Mouse (Mus musculus): ENCODE results near the gene Ptcd1.
A peak's percentile ranks its signal among the peaks of the same experiment; 100 is the strongest.
"Not testable (repeated sequence)": the region's sequence is repeated elsewhere in the genome, so short reads cannot be mapped to it uniquely, and the experiment has no call there.

Gene Ptcd1

GRCm38 (mm10) chr5:145166536-145167305 is at the start of gene Ptcd1, which contains the start of gene Cpsf4:
Gene Ptcd1, minus strand, starts transcription at chr5:145167108.
Gene Cpsf4, plus strand, starts transcription at chr5:145167213.
- DNase-seq (ENCODE audit: low spot score in 2 of 2) = peak; percentile 98 to 99

GRCm38 (mm10) chr5:145214679-145215078 is 47.8 kb upstream of the Ptcd1 start:
- no peak for DNase-seq (ENCODE audit: low spot score in 2 of 2)

- no peak for DNase-seq (ENCODE audit: low spot score in 2 of 2)
These were observed 46.6 kb upstream of the Ptcd1 start for GRCm38 (mm10) chr5:145213505-145213904.

GRCm38 (mm10) chr5:145212216-145212615 is 45.3 kb upstream of the Ptcd1 start:
- DNase-seq (ENCODE audit: low spot score in 2 of 2) = no peak

- DNase-seq (ENCODE audit: low spot score in 2 of 2) = no peak
These were observed 44.4 kb upstream of the Ptcd1 start for GRCm38 (mm10) chr5:145211340-145211739.

GRCm38 (mm10) chr5:145208391-145208790 is 41.5 kb upstream of the Ptcd1 start:
- DNase-seq (ENCODE audit: low spot score in 2 of 2) = not testable (repeated sequence)

GRCm38 (mm10) chr5:145207954-145208353 is 41.0 kb upstream of the Ptcd1 start:
- no peak for DNase-seq (ENCODE audit: low spot score in 2 of 2)

- DNase-seq (ENCODE audit: low spot score in 2 of 2) = no peak
These were observed 40.5 kb upstream of the Ptcd1 start for GRCm38 (mm10) chr5:145207385-145207784.

GRCm38 (mm10) chr5:145205041-145205440 is 38.1 kb upstream of the Ptcd1 start:
- no peak for DNase-seq (ENCODE audit: low spot score in 2 of 2)

- DNase-seq (ENCODE audit: low spot score in 2 of 2) = peak; percentile 97
These were observed 37.2 kb upstream of the Ptcd1 start, which contains the start of gene Zkscan5 for GRCm38 (mm10) chr5:145203936-145204691. Gene Zkscan5, plus strand, starts transcription at chr5:145204562.

GRCm38 (mm10) chr5:145202446-145202845 is 35.5 kb upstream of the Ptcd1 start:
- no peak for DNase-seq (ENCODE audit: low spot score in 2 of 2)

- DNase-seq (ENCODE audit: low spot score in 2 of 2) = peak; percentile 85 to 88
These were observed 34.5 kb upstream of the Ptcd1 start, which contains the start of gene Zkscan14 for GRCm38 (mm10) chr5:145201321-145201991. Gene Zkscan14, minus strand, starts transcription at chr5:145201868.

GRCm38 (mm10) chr5:145200387-145200786 is 33.5 kb upstream of the Ptcd1 start:
- DNase-seq (ENCODE audit: low spot score in 2 of 2) = no peak

GRCm38 (mm10) chr5:145191962-145192361 is 25.1 kb upstream of the Ptcd1 start, which contains the start of gene Atp5j2:
Gene Atp5j2, minus strand, starts transcription at chr5:145192062.
- DNase-seq (ENCODE audit: low spot score in 2 of 2) = no peak

GRCm38 (mm10) chr5:145190875-145191798 is 24.2 kb upstream of the Ptcd1 start:
- peak; percentile 90 to 91 for DNase-seq (ENCODE audit: low spot score in 2 of 2)

- DNase-seq (ENCODE audit: low spot score in 2 of 2) = no peak
These were observed 23.5 kb upstream of the Ptcd1 start for GRCm38 (mm10) chr5:145190373-145190772.

GRCm38 (mm10) chr5:145189416-145189815 is 22.5 kb upstream of the Ptcd1 start:
- DNase-seq (ENCODE audit: low spot score in 2 of 2) = no peak

GRCm38 (mm10) chr5:145185244-145185643 is 18.3 kb upstream of the Ptcd1 start:
- DNase-seq (ENCODE audit: low spot score in 2 of 2) = no peak

- DNase-seq (ENCODE audit: low spot score in 2 of 2) = no peak
These were observed 11.6 kb upstream of the Ptcd1 start for GRCm38 (mm10) chr5:145178461-145178980.

GRCm38 (mm10) chr5:145167306-145167661 is 376 bp upstream of the Ptcd1 start:
- no peak for DNase-seq (ENCODE audit: low spot score in 2 of 2)

- DNase-seq (ENCODE audit: low spot score in 2 of 2) = no peak
These were observed 1.7 kb downstream of the Ptcd1 start for GRCm38 (mm10) chr5:145165184-145165583.

Data from spleen, postnatal 36 days (tissue).